Mouse (Mus musculus) forebrain, embryonic 14.5 days (tissue): ENCODE data around the gene Nup50. TPM values are rescaled to one million over a fixed set of nuclear protein-coding genes. Genes with fewer than 3 reads are reported as not detected.

ENCODE experiments used
- microRNA-seq: library from miRNA; unstranded; fragments of <30 nt; microRNA quantifications from one replicate; pipeline ENCODE4, GENCODE M21; 2016
- polyA plus RNA-seq: library from polyadenylated mRNA; unstranded; fragments of >200 nt; fragmentation: Nextera tagmentation; extraction: Ambion mirVana; gene quantifications from 2 replicates; pipeline ENCODE4 v1.2.1, GENCODE M21; 2014

The Nup50 gene
- polyA plus RNA-seq, 1 experiment from 2014 or later, result 28.3 TPM

Small RNA genes lying within 50 kb of the gene (microRNA-seq; reads per million reads assigned to microRNA genes)
- gene Mir1249, result 28.7 reads per million, percentile 42 among the genes with 10 or more reads in this experiment

Other genes starting within 250 kb of the Nup50 start
- 0.20 and 0.37 TPM in 2 replicates for gene Arhgap8, start 203.4 kb upstream of the Nup50 start, polyA plus RNA-seq
- gene Phf21b, start 67.4 kb upstream of the Nup50 start, polyA plus RNA-seq, result 30.0 and 32.9 TPM in 2 replicates
- gene Gm29666, start 3.4 kb upstream of the Nup50 start, polyA plus RNA-seq, result 0.30 and 0.40 TPM in 2 replicates
- 14.1 and 16.1 TPM in 2 replicates for gene 5031439G07Rik, start 65.1 kb downstream of the Nup50 start, polyA plus RNA-seq
- 1.1 and 1.3 TPM in 2 replicates for gene Upk3a, start 93.7 kb downstream of the Nup50 start, polyA plus RNA-seq
- gene Fam118a, start 105.5 kb downstream of the Nup50 start, polyA plus RNA-seq, result 29.2 and 29.4 TPM in 2 replicates
- gene Smc1b, start 208.6 kb downstream of the Nup50 start, polyA plus RNA-seq, result 0.09 and 0.28 TPM in 2 replicates
- 0.64 and 0.97 TPM in 2 replicates for gene Ribc2, start 208.7 kb downstream of the Nup50 start, polyA plus RNA-seq